Mouse (Mus musculus) liver, postnatal 0 days (tissue): ENCODE measurements around the gene Mrgprg.

Experiments
- CTCF ChIP-seq: sonication (generic); IDR thresholded peaks from 2 replicates; pipeline ENCODE4 v1.5.1; 2016; ENCODE audit warnings: antibody characterized with exemption, low read depth
- EP300 ChIP-seq: IDR thresholded peaks from 2 replicates; pipeline ENCODE4 v1.6.1; 2016; ENCODE audit warnings: antibody characterized with exemption, low read depth, mild to moderate bottlenecking

DNA sequence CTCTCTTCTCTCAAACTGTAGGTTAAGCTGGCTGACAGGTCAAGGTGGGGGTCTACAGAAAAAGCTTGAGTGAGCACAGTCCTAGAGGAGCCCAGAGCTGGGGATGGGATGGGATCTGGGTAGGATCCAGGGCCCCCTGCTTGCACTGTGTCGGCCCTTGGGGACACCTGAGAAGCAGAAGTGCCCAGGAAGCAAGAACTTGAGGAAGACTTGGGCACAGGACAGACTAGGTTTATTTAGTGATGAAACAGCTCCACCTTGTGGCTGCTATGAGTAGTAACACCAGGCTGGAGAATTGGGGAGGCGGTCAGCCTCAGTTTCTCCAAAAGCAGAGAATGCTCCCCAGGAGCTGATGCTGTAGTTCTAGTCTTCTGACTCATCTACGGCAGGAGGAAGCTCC lies 3.0 kb downstream of the Mrgprg start:
- TF ChIP-seq CTCF, result peak; percentile 86
- no peak for TF ChIP-seq EP300
